Mouse (Mus musculus) MEL (cell line): ENCODE measurements around the gene Adgrg1.

Experiments used
- BHLHE40 ChIP-seq: IDR thresholded peaks from 2 replicates; pipeline ENCODE4 v1.6.1; 2012; ENCODE audit warnings: low read depth, mild to moderate bottlenecking, inconsistent platforms, low read length, improper control_type of control experiment, borderline replicate concordance
- CHD2 ChIP-seq: IDR thresholded peaks from 2 replicates; pipeline ENCODE4 v1.6.1; 2011; ENCODE audit warnings: low read length, improper control_type of control experiment
- CTCF ChIP-seq, 3 experiments: IDR thresholded peaks in 2 of 3; conservative IDR thresholded peaks in 1 of 3; 2 replicates each; pipeline ENCODE4 v1.5.1; 2011 to 2012; ENCODE audit warnings: low read length in 3 of 3, low read depth in 2 of 3, mild to moderate bottlenecking in 2 of 3, improper control_type of control experiment in 1 of 3, inconsistent platforms in 1 of 3, mixed read lengths in 1 of 3, moderate library complexity in 1 of 3; ENCODE audit not compliant: control insufficient read depth in 1 of 3, insufficient read depth in 1 of 3, poor library complexity in 1 of 3, severe bottlenecking in 1 of 3
- E2F4 ChIP-seq: IDR thresholded peaks from 2 replicates; pipeline ENCODE4 v1.6.1; 2011; ENCODE audit warnings: low read depth, low read length, improper control_type of control experiment, borderline replicate concordance
- EP300 ChIP-seq, 2 experiments: IDR thresholded peaks; 2 replicates each; pipeline ENCODE4 v1.6.1; 2011; ENCODE audit warnings: improper control_type of control experiment in 2 of 2, low read length in 2 of 2, low read depth in 1 of 2, mild to moderate bottlenecking in 1 of 2
- HCFC1 ChIP-seq: IDR thresholded peaks from 2 replicates; pipeline ENCODE4 v1.6.1; 2012; ENCODE audit warnings: low read depth, mild to moderate bottlenecking, inconsistent platforms, low read length, improper control_type of control experiment, moderate library complexity
- KAT2A ChIP-seq: conservative IDR thresholded peaks from 2 replicates; pipeline ENCODE4 v1.6.1; 2012; ENCODE audit warnings: low read depth, low read length, improper control_type of control experiment, inconsistent platforms
- MAFK ChIP-seq: IDR thresholded peaks from 2 replicates; pipeline ENCODE4 v1.6.1; 2011; ENCODE audit warnings: low read depth, mild to moderate bottlenecking, low read length, improper control_type of control experiment, borderline replicate concordance
- MAX ChIP-seq: IDR thresholded peaks from 2 replicates; pipeline ENCODE4 v1.6.1; 2011; ENCODE audit warnings: low read length, improper control_type of control experiment
- MEF2A ChIP-seq: IDR thresholded peaks from 2 replicates; pipeline ENCODE4 v1.6.1; 2014; ENCODE audit warnings: low read depth, mild to moderate bottlenecking, inconsistent platforms, low read length, improper control_type of control experiment; ENCODE audit not compliant: poor library complexity, insufficient replicate concordance, severe bottlenecking; ENCODE audit errors: extremely low read depth
- POLR2A ChIP-seq, 2 experiments: IDR thresholded peaks; 2 replicates each; pipeline ENCODE4 v1.6.1; 2011 to 2012; ENCODE audit warnings: low read length in 2 of 2, mild to moderate bottlenecking in 2 of 2, control low read depth in 1 of 2, improper control_type of control experiment in 1 of 2, low read depth in 1 of 2, moderate library complexity in 1 of 2; ENCODE audit not compliant: control insufficient read depth in 1 of 2, insufficient read depth in 1 of 2, poor library complexity in 1 of 2
- POLR2AphosphoS2 ChIP-seq: IDR thresholded peaks from 2 replicates; pipeline ENCODE4 v1.6.1; 2011; ENCODE audit warnings: low read length, improper control_type of control experiment
- TCF12 ChIP-seq: IDR thresholded peaks from 2 replicates; pipeline ENCODE4 v1.6.1; 2014; ENCODE audit warnings: low read depth, mild to moderate bottlenecking, inconsistent platforms, low read length, improper control_type of control experiment, moderate library complexity
- ZNF384 ChIP-seq: IDR thresholded peaks from 2 replicates; pipeline ENCODE4 v1.6.1; 2012; ENCODE audit warnings: low read depth, mild to moderate bottlenecking, inconsistent platforms, low read length, improper control_type of control experiment

- TF ChIP-seq MEF2A: no peak
- no peak for TF ChIP-seq ZNF384
- TF ChIP-seq TCF12: no peak
- TF ChIP-seq CHD2: no peak
- TF ChIP-seq POLR2AphosphoS2: no peak
- TF ChIP-seq MAX: no peak
- no peak for TF ChIP-seq POLR2A (IDR thresholded peaks at IDR 0.05; ENCODE audit: control insufficient read depth in 1 of 2, insufficient read depth in 1 of 2, low read depth in 1 of 2, low read length in 2 of 2, poor library complexity in 1 of 2)
- no peak for TF ChIP-seq HCFC1
- TF ChIP-seq BHLHE40: no peak
- TF ChIP-seq CTCF (IDR thresholded peaks at IDR 0.05 in 2 of 3, conservative IDR thresholded peaks at IDR 0.05 in 1 of 3; ENCODE audit: control insufficient read depth in 1 of 3, insufficient read depth in 1 of 3, low read depth in 2 of 3, low read length in 3 of 3, poor library complexity in 1 of 3, severe bottlenecking in 1 of 3): no peak
- TF ChIP-seq E2F4: no peak
- no peak for TF ChIP-seq EP300 (IDR thresholded peaks at IDR 0.05; ENCODE audit: low read depth in 1 of 2, low read length in 2 of 2)
- no peak for TF ChIP-seq MAFK
- TF ChIP-seq KAT2A: no peak
Measured at GRCm38 (mm10) chr8:94997857-94998243, 23.3 kb downstream of the Adgrg1 start.
